Mouse (Mus musculus) monocyte, adult 59 days (primary cell): ENCODE measurements around the gene Olfr58. TPM values are rescaled to one million over a fixed set of nuclear protein-coding genes. Genes with fewer than 3 reads are reported as not detected.

ENCODE experiments used
- total RNA-seq, 2 experiments: library from RNA; stranded (reverse); gene quantifications; one replicate each; pipeline ENCODE4 v1.2.4; 2023

Gene Olfr58
- not detected for total RNA-seq

GRCm38 (mm10) chr9:19779983-19780382 lies at the start of gene Olfr58:
Olfr58 (plus strand) TSS chr9:19780283.

GRCm38 (mm10) chr9:19804606-19805005 lies 24.5 kb downstream of the Olfr58 start, which contains the start of gene Olfr859:
Olfr859 (plus strand) TSS chr9:19804906.

Other genes with a start within 250 kb of the Olfr58 start
- gene Olfr853, start 239.2 kb upstream of the Olfr58 start, total RNA-seq = not detected
- gene Olfr854, start 212.9 kb upstream of the Olfr58 start, total RNA-seq = not detected
- gene Olfr855, start 197.7 kb upstream of the Olfr58 start, total RNA-seq = not detected
- 10 to 100 TPM; 12.4 to 17.1 TPM for gene Zfp317, start 158.2 kb upstream of the Olfr58 start, total RNA-seq
- not detected for gene Olfr857, start 70.8 kb upstream of the Olfr58 start, total RNA-seq
- gene Olfr859, start 24.6 kb downstream of the Olfr58 start, total RNA-seq = not detected
- not detected for gene Olfr860, start 69.5 kb downstream of the Olfr58 start, total RNA-seq
- gene Olfr862, start 107.7 kb downstream of the Olfr58 start, total RNA-seq = not detected
- not detected for gene Olfr77, start 136.6 kb downstream of the Olfr58 start, total RNA-seq
- gene Olfr866, start 247.8 kb downstream of the Olfr58 start, total RNA-seq = not detected